Mouse (Mus musculus): ENCODE data around the gene Tmem189. TPM values are rescaled to one million over a fixed set of nuclear protein-coding genes. Genes with fewer than 3 reads are reported as not detected.

Tmem189 gene
- total and polyA plus RNA-seq, 2 experiments from 2014 or later: 39.3 to 76.8 TPM

GRCm38 (mm10) chr2:167602364-167602763, 87.3 kb downstream of the Tmem189 start:
- Histone ChIP-seq H3K4me3 (ENCODE audit: low read depth, low read length) (no peak overlapping the region), H3K36me3 (replicated peaks; ENCODE audit: control insufficient read depth, insufficient read depth, low read length) (peaks cover 6% of the 10 kb centered on the region; the same call in 1 of the 2 replicates), H3K4me1 (ENCODE audit: control insufficient read depth, insufficient read depth) (peaks cover 10% of the 10 kb centered on the region), H3K4me2 (ENCODE audit: low read depth, low read length) (no peak overlapping the region), H3K27me3 (ENCODE audit: control insufficient read depth, insufficient read depth, low read length) (no peaks in the 10 kb centered on the region), H3K9me3 (replicated peaks; ENCODE audit: control insufficient read depth, low read length) (no peaks in the 10 kb centered on the region), H3K9ac (replicated peaks; ENCODE audit: low read depth, low read length) (no peak overlapping the region), H3K27ac (ENCODE audit: low read depth) (no peak overlapping the region)
- TF ChIP-seq EP300 (IDR thresholded peaks at IDR 0.05; ENCODE audit: low read depth) (no peak), CTCF (IDR thresholded peaks at IDR 0.05; ENCODE audit: low read depth) (no peak)
- ATAC-seq (ENCODE audit: insufficient read depth, low read depth) (no peak), DNase-seq (ENCODE audit: low spot score) (no peak)
- 95% methylated on average over 2 of the region's 2 CpGs for WGBS

GRCm38 (mm10) chr2:167600481-167600995, 89.1 kb downstream of the Tmem189 start:
- ATAC-seq (ENCODE audit: insufficient read depth, low read depth) (no peak), DNase-seq (ENCODE audit: low spot score) (no peak)
- 58% methylated on average over 8 of the region's 8 CpGs for WGBS
- no peaks in the 10 kb centered on the region for H3K9me3 ChIP-seq (replicated peaks; ENCODE audit: control insufficient read depth, low read length)
- H3K4me1 ChIP-seq (ENCODE audit: control insufficient read depth, insufficient read depth): peaks cover 13% of the 10 kb centered on the region
- no peak overlapping the region for H3K4me3 ChIP-seq (ENCODE audit: low read depth, low read length)
- no peak overlapping the region for H3K27ac ChIP-seq (ENCODE audit: low read depth)
- no peaks in the 10 kb centered on the region for H3K36me3 ChIP-seq (replicated peaks; ENCODE audit: control insufficient read depth, insufficient read depth, low read length)
- no peak overlapping the region for H3K9ac ChIP-seq (replicated peaks; ENCODE audit: low read depth, low read length)
- no peak overlapping the region for H3K4me2 ChIP-seq (ENCODE audit: low read depth, low read length)
- TF ChIP-seq CTCF (IDR thresholded peaks at IDR 0.05; ENCODE audit: low read depth) (no peak), EP300 (IDR thresholded peaks at IDR 0.05; ENCODE audit: low read depth) (no peak)
- no peaks in the 10 kb centered on the region for H3K27me3 ChIP-seq (ENCODE audit: control insufficient read depth, insufficient read depth, low read length)

GRCm38 (mm10) chr2:167599917-167600316, 89.7 kb downstream of the Tmem189 start:
- H3K27ac ChIP-seq (ENCODE audit: low read depth): no peak overlapping the region
- ATAC-seq (ENCODE audit: insufficient read depth, low read depth) (no peak), DNase-seq (ENCODE audit: low spot score) (no peak)

GRCm38 (mm10) chr2:167599195-167599594, 90.4 kb downstream of the Tmem189 start:
- H3K27ac ChIP-seq (ENCODE audit: low read depth): no peak overlapping the region
- no peaks in the 10 kb centered on the region for H3K9me3 ChIP-seq (replicated peaks; ENCODE audit: control insufficient read depth, low read length)
- TF ChIP-seq EP300 (IDR thresholded peaks at IDR 0.05; ENCODE audit: low read depth): no peak
- no peak for TF ChIP-seq CTCF (IDR thresholded peaks at IDR 0.05; ENCODE audit: low read depth)
- H3K9ac ChIP-seq (replicated peaks; ENCODE audit: low read depth, low read length): no peak overlapping the region
- no peak overlapping the region for H3K4me2 ChIP-seq (ENCODE audit: low read depth, low read length)
- ATAC-seq (ENCODE audit: insufficient read depth, low read depth) (no peak), DNase-seq (ENCODE audit: low spot score) (no peak)
- H3K4me1 ChIP-seq (ENCODE audit: control insufficient read depth, insufficient read depth): peaks cover 13% of the 10 kb centered on the region
- H3K36me3 ChIP-seq (replicated peaks; ENCODE audit: control insufficient read depth, insufficient read depth, low read length): no peaks in the 10 kb centered on the region
- WGBS: 91% methylated on average over 5 of the region's 5 CpGs
- H3K4me3 ChIP-seq (ENCODE audit: low read depth, low read length): no peak overlapping the region
- H3K27me3 ChIP-seq (ENCODE audit: control insufficient read depth, insufficient read depth, low read length): no peaks in the 10 kb centered on the region

More at GRCm38 (mm10) chr2:167599917-167600316, 89.7 kb downstream of the Tmem189 start:
- Histone ChIP-seq H3K9me3 (replicated peaks; ENCODE audit: control insufficient read depth, low read length) (no peaks in the 10 kb centered on the region), H3K36me3 (replicated peaks; ENCODE audit: control insufficient read depth, insufficient read depth, low read length) (no peaks in the 10 kb centered on the region), H3K4me3 (ENCODE audit: low read depth, low read length) (no peak overlapping the region), H3K9ac (replicated peaks; ENCODE audit: low read depth, low read length) (no peak overlapping the region), H3K4me1 (ENCODE audit: control insufficient read depth, insufficient read depth) (peaks cover 13% of the 10 kb centered on the region), H3K4me2 (ENCODE audit: low read depth, low read length) (no peak overlapping the region), H3K27me3 (ENCODE audit: control insufficient read depth, insufficient read depth, low read length) (no peaks in the 10 kb centered on the region)
- TF ChIP-seq CTCF (IDR thresholded peaks at IDR 0.05; ENCODE audit: low read depth) (no peak), EP300 (IDR thresholded peaks at IDR 0.05; ENCODE audit: low read depth) (no peak)
- WGBS: 76% methylated on average over 6 of the region's 6 CpGs

- Histone ChIP-seq H3K4me2 (ENCODE audit: low read depth, low read length) (peak overlapping the region; percentile 46), H3K9ac (replicated peaks; ENCODE audit: low read depth, low read length) (peak overlapping the region; percentile 40), H3K4me1 (ENCODE audit: control insufficient read depth, insufficient read depth) (peaks cover 13% of the 10 kb centered on the region), H3K9me3 (replicated peaks; ENCODE audit: control insufficient read depth, low read length) (no peaks in the 10 kb centered on the region), H3K4me3 (ENCODE audit: low read depth, low read length) (peak overlapping the region; percentile 12; the same call in 1 of the 2 replicates), H3K27me3 (ENCODE audit: control insufficient read depth, insufficient read depth, low read length) (no peaks in the 10 kb centered on the region), H3K27ac (ENCODE audit: low read depth) (peak overlapping the region; percentile 49), H3K36me3 (replicated peaks; ENCODE audit: control insufficient read depth, insufficient read depth, low read length) (no peaks in the 10 kb centered on the region)
- peak; percentile 18; the same call in 1 of the 2 replicates for ATAC-seq (ENCODE audit: insufficient read depth, low read depth)
- DNase-seq (ENCODE audit: low spot score): peak; percentile 24
- TF ChIP-seq CTCF (IDR thresholded peaks at IDR 0.05; ENCODE audit: low read depth): no peak
- TF ChIP-seq EP300 (IDR thresholded peaks at IDR 0.05; ENCODE audit: low read depth): no peak
- WGBS: 41% methylated on average over 25 of the region's 40 CpGs
Measured at GRCm38 (mm10) chr2:167597492-167598186, 92.0 kb downstream of the Tmem189 start.

All from heart, postnatal 0 days (tissue).